Mouse (Mus musculus) left cerebral cortex, adult 9 months (tissue): ENCODE data around the gene Prtg.

ENCODE experiments used
- DNase-seq, 2 experiments: peaks; one replicate each; pipeline ENCODE4 v3.0.0; 2022; ENCODE audit warnings: low spot score in 2 of 2

Gene Prtg

GRCm38 (mm10) chr9:72806731-72807419, at the start of gene Prtg:
Prtg (plus strand) TSS chr9:72806874.
- DNase-seq = no peak

GRCm38 (mm10) chr9:72757143-72757542, 49.5 kb upstream of the Prtg start:
- no peak for DNase-seq

GRCm38 (mm10) chr9:72758705-72759131, 48.0 kb upstream of the Prtg start:
- DNase-seq = peak; percentile 42 to 65

GRCm38 (mm10) chr9:72763050-72763718, 43.5 kb upstream of the Prtg start:
- no peak for DNase-seq

GRCm38 (mm10) chr9:72766789-72767349, 39.8 kb upstream of the Prtg start:
- DNase-seq = peak; percentile 84 to 97

- no peak for DNase-seq
These were observed 31.7 kb upstream of the Prtg start for GRCm38 (mm10) chr9:72775022-72775421.

- DNase-seq = no peak
These were observed 27.7 kb upstream of the Prtg start for GRCm38 (mm10) chr9:72779004-72779403.

- DNase-seq = no peak
These were observed 26.9 kb upstream of the Prtg start for GRCm38 (mm10) chr9:72779733-72780132.

- DNase-seq = no peak
These were observed 26.0 kb upstream of the Prtg start for GRCm38 (mm10) chr9:72780694-72781093.

- no peak for DNase-seq
These were observed 25.2 kb upstream of the Prtg start for GRCm38 (mm10) chr9:72781466-72781865.

GRCm38 (mm10) chr9:72782121-72782520, 24.6 kb upstream of the Prtg start:
- DNase-seq = no peak

- DNase-seq = no peak
These were observed 18.9 kb upstream of the Prtg start for GRCm38 (mm10) chr9:72787732-72788131.

- no peak for DNase-seq
These were observed 16.0 kb upstream of the Prtg start for GRCm38 (mm10) chr9:72790530-72791212.

- DNase-seq = no peak
These were observed 15.5 kb upstream of the Prtg start for GRCm38 (mm10) chr9:72791213-72791582.

GRCm38 (mm10) chr9:72791681-72792080, 15.0 kb upstream of the Prtg start:
- DNase-seq = no peak

- DNase-seq = no peak
These were observed 11.4 kb upstream of the Prtg start for GRCm38 (mm10) chr9:72795243-72795642.

GRCm38 (mm10) chr9:72797136-72797621, 9.5 kb upstream of the Prtg start:
- DNase-seq = no peak

- no peak for DNase-seq
These were observed 3.4 kb upstream of the Prtg start for GRCm38 (mm10) chr9:72803280-72803679.

- DNase-seq = no peak
These were observed 528 bp upstream of the Prtg start for GRCm38 (mm10) chr9:72806146-72806545.

GRCm38 (mm10) chr9:72807420-72808005, 839 bp downstream of the Prtg start:
- DNase-seq = peak; percentile 18 to 44

- no peak for DNase-seq
These were observed 1.5 kb downstream of the Prtg start for GRCm38 (mm10) chr9:72808176-72808575.

- no peak for DNase-seq
These were observed 1.9 kb downstream of the Prtg start for GRCm38 (mm10) chr9:72808586-72808985.
